Mouse (Mus musculus) embryonic fibroblast, embryonic 13.5 days (primary cell): ENCODE measurements around the gene Samm50.

Experiments
- CTCF ChIP-seq: IDR thresholded peaks from 2 replicates; pipeline ENCODE4 v1.5.1; 2011; ENCODE audit warnings: mild to moderate bottlenecking, control low read depth, low read length, moderate library complexity, borderline replicate concordance; ENCODE audit not compliant: insufficient read depth
- POLR2A ChIP-seq: IDR thresholded peaks from 2 replicates; pipeline ENCODE4 v1.6.1; 2011; ENCODE audit warnings: low read depth, mild to moderate bottlenecking, control low read depth, low read length, moderate library complexity

DNA sequence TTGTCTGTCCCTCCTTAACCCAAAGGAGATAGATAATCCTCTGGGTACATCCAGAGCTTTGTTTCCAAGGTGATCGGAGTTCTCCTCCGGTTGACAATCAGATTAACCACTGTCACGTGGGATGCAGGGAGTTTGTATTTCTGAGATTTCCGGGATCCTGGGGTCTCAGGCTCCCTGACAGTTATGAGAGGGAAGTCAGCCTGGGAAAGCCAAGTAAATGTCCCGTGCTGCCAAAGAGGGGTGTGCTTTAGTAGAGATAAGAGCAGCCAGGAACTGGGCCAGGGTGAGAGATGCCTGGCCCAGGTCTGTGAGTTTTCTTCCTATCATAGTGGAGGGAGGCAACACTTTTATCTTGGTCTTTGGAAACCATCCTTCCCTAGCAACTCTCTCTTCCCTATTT lies 38.6 kb downstream of the Samm50 start:
- TF ChIP-seq CTCF = no peak
- no peak for TF ChIP-seq POLR2A
